Comparison of ENCODE assay signal across 21 mouse cellular contexts in genomic region chr13:117409940-117410339, GRCm38 (mm10).
DNase-seq lines count a peak whose midpoint lies in the region; ATAC-seq and TF ChIP-seq lines count a peak whose summit lies in the region.
"Had no signal": no experiment of that assay in that cellular context is flagged by ENCODE, and none has a peak within 500 bp of the region (broad histone marks: within the 10 kb centered on the region; RNA-seq: fewer than 3 reads in every experiment).

No protein-coding gene starts in this region.

- H3K27ac ChIP-seq in kidney, embryonic 15.5 days, result no peak overlapping the region
- no peak overlapping the region for H3K27ac ChIP-seq in lung, postnatal 0 days (ENCODE audit: low read length)
- H3K27ac ChIP-seq: forebrain, embryonic 10.5 days; heart, embryonic 13.5 days; hindbrain, embryonic 14.5 days; lung, embryonic 15.5 days; midbrain, embryonic 15.5 days; stomach, embryonic 15.5 days had no signal

- H3K27me3 ChIP-seq in kidney, embryonic 15.5 days, result no peaks in the 10 kb centered on the region
- no peaks in the 10 kb centered on the region for H3K27me3 ChIP-seq in lung, postnatal 0 days (replicated peaks; ENCODE audit: insufficient read depth, low read length)
- H3K27me3 ChIP-seq: heart, embryonic 13.5 days; lung, embryonic 15.5 days; midbrain, embryonic 15.5 days; stomach, embryonic 15.5 days had no signal

- peak; percentile 91 for ATAC-seq in kidney, embryonic 15.5 days (replicated peaks; ENCODE audit: low FRiP score)
- no peak for ATAC-seq in lung, postnatal 0 days
- ATAC-seq: midbrain, embryonic 15.5 days had no signal

- no peak for TF ChIP-seq CTCF in lung, postnatal 0 days (IDR thresholded peaks at IDR 0.05)

- H3K4me3 ChIP-seq in kidney, embryonic 15.5 days (replicated peaks), result no peak overlapping the region
- H3K4me3 ChIP-seq in lung, postnatal 0 days (ENCODE audit: low read depth, low read length), result no peak overlapping the region
- H3K4me3 ChIP-seq: forebrain, embryonic 10.5 days; heart, embryonic 13.5 days; lung, embryonic 15.5 days; midbrain, embryonic 15.5 days; myocyte; stomach, embryonic 15.5 days had no signal

- no peak for DNase-seq in kidney, adult 11 months
- DNase-seq in lung, postnatal 25 days (ENCODE audit: low spot score), result peak; percentile 1
- DNase-seq in lung, postnatal 0 days (ENCODE audit: low spot score), result no peak
- DNase-seq in kidney, postnatal 14 days, result peak; percentile 17
- DNase-seq in spleen, postnatal 4 days (ENCODE audit: low spot score in 2 of 2), result no peak
- DNase-seq in urinary bladder, postnatal 36 days (ENCODE audit: low spot score in 2 of 2), result no peak
- DNase-seq: adrenal gland, postnatal 36 days; cerebellum, adult 18-20 months; cerebellum, postnatal 25 days; embryo, embryonic 11 days; heart, adult 18-20 months; right cerebral cortex, postnatal 14 days had no signal

- no peaks in the 10 kb centered on the region for H3K9me3 ChIP-seq in kidney, embryonic 15.5 days (replicated peaks)
- H3K9me3 ChIP-seq in lung, postnatal 0 days (ENCODE audit: low read length), result no peaks in the 10 kb centered on the region
- H3K9me3 ChIP-seq: forebrain, embryonic 10.5 days; heart, embryonic 13.5 days; lung, embryonic 15.5 days; midbrain, embryonic 15.5 days; stomach, embryonic 15.5 days had no signal

- 24% methylated on average over 7 of the region's 7 CpGs for WGBS in kidney, embryonic 15.5 days
- WGBS in lung, postnatal 0 days, result 46% methylated on average over 7 of the region's 7 CpGs

- no peaks in the 10 kb centered on the region for H3K4me1 ChIP-seq in kidney, embryonic 15.5 days
- no peaks in the 10 kb centered on the region for H3K4me1 ChIP-seq in lung, postnatal 0 days (ENCODE audit: insufficient read depth, low read depth, low read length)
- H3K4me1 ChIP-seq: forebrain, embryonic 10.5 days; heart, embryonic 13.5 days; lung, embryonic 15.5 days; midbrain, embryonic 15.5 days; stomach, embryonic 15.5 days had no signal

- TF ChIP-seq EP300 in lung, postnatal 0 days (IDR thresholded peaks at IDR 0.05), result no peak

- H3K4me2 ChIP-seq in kidney, embryonic 15.5 days, result no peak overlapping the region
- H3K4me2 ChIP-seq in lung, postnatal 0 days (replicated peaks; ENCODE audit: low read depth, low read length), result no peak overlapping the region
- H3K4me2 ChIP-seq: heart, embryonic 13.5 days; hindbrain, embryonic 14.5 days; liver, embryonic 11.5 days; lung, embryonic 15.5 days; midbrain, embryonic 15.5 days; stomach, embryonic 15.5 days had no signal

- no peaks in the 10 kb centered on the region for H3K36me3 ChIP-seq in kidney, embryonic 15.5 days
- no peaks in the 10 kb centered on the region for H3K36me3 ChIP-seq in lung, postnatal 0 days (ENCODE audit: insufficient read depth, low read length)
- H3K36me3 ChIP-seq: forebrain, embryonic 10.5 days; heart, embryonic 13.5 days; lung, embryonic 15.5 days; midbrain, embryonic 15.5 days; stomach, embryonic 15.5 days had no signal

- H3K9ac ChIP-seq in kidney, embryonic 15.5 days, result no peak overlapping the region
- no peak overlapping the region for H3K9ac ChIP-seq in lung, postnatal 0 days (replicated peaks; ENCODE audit: low read depth)
- H3K9ac ChIP-seq: heart, embryonic 13.5 days; hindbrain, embryonic 14.5 days; lung, embryonic 15.5 days; midbrain, embryonic 15.5 days; stomach, embryonic 15.5 days had no signal

Comparison
In these comparisons a context has a peak if more than half of its experiments do, and no peak if none do; other contexts are left out.
1. DNase-seq: peak in lung, postnatal 25 days (single experiment) and kidney, postnatal 14 days (single experiment); none in kidney, adult 11 months (single experiment), lung, postnatal 0 days (single experiment), spleen, postnatal 4 days (0 of 2) and urinary bladder, postnatal 36 days (0 of 2).